Mouse (Mus musculus) forebrain, embryonic 16.5 days (tissue): ENCODE data around the gene Sh3rf1. TPM values are rescaled to one million over a fixed set of nuclear protein-coding genes. Genes with fewer than 3 reads are reported as not detected.

ENCODE experiments used
- ATAC-seq: fragments of 200-750 bp; cut with Nextera tagmentation; 2 replicates; pipeline ENCODE4 v1.8.0; 2017; ENCODE audit warnings: mild to moderate bottlenecking, moderate library complexity
- H3K27ac ChIP-seq: fragments of 300-500 bp; sonication (generic); 2 replicates; pipeline ENCODE4 v1.5.1; 2014; ENCODE audit warnings: low read length, control low read depth
- H3K27me3 ChIP-seq: fragments of 300-500 bp; sonication (generic); replicated peaks from 2 replicates; pipeline ENCODE4 v1.6.1; 2014; ENCODE audit warnings: low read length; ENCODE audit not compliant: control insufficient read depth, insufficient read depth
- H3K36me3 ChIP-seq: fragments of 300-500 bp; sonication (generic); 2 replicates; pipeline ENCODE4 v1.6.1; 2014; ENCODE audit not compliant: control insufficient read depth, insufficient read depth
- H3K4me1 ChIP-seq: fragments of 300-500 bp; sonication (generic); replicated peaks from 2 replicates; pipeline ENCODE4 v1.6.1; 2014; ENCODE audit warnings: low read length; ENCODE audit not compliant: control insufficient read depth, insufficient read depth
- H3K4me2 ChIP-seq: fragments of 300-500 bp; sonication (generic); 2 replicates; pipeline ENCODE4 v1.6.1; 2014; ENCODE audit warnings: mild to moderate bottlenecking, low read length, control low read depth
- H3K4me3 ChIP-seq: fragments of 300-500 bp; sonication (generic); replicated peaks from 2 replicates; pipeline ENCODE4 v1.5.1; 2014; ENCODE audit warnings: mild to moderate bottlenecking, low read length, control low read depth
- H3K9ac ChIP-seq: fragments of 300-500 bp; sonication (generic); replicated peaks from 2 replicates; pipeline ENCODE4 v1.6.1; 2014; ENCODE audit warnings: low read depth, low read length, control low read depth
- H3K9me3 ChIP-seq: fragments of 300-500 bp; sonication (generic); 2 replicates; pipeline ENCODE4 v1.6.1; 2016; ENCODE audit warnings: low read length; ENCODE audit not compliant: control insufficient read depth
- WGBS: fragments of 180-500 bp; shearing (Covaris S2); extraction: QIAGEN DNeasy Blood & Tissue Kit; methylation state at CpG from one replicate; pipeline ENCODE4 v1.1.7; 2014; 5-methylcytosine and 5-hydroxymethylcytosine counted together
- polyA plus RNA-seq: library from polyadenylated mRNA; unstranded; fragments of >200 nt; fragmentation: Nextera tagmentation; extraction: Ambion mirVana; gene quantifications from 2 replicates; pipeline ENCODE4 v1.2.1, GENCODE M21; 2015

The Sh3rf1 gene
- polyA plus RNA-seq, 1 experiment from 2014 or later: 30.4 TPM

DNA sequence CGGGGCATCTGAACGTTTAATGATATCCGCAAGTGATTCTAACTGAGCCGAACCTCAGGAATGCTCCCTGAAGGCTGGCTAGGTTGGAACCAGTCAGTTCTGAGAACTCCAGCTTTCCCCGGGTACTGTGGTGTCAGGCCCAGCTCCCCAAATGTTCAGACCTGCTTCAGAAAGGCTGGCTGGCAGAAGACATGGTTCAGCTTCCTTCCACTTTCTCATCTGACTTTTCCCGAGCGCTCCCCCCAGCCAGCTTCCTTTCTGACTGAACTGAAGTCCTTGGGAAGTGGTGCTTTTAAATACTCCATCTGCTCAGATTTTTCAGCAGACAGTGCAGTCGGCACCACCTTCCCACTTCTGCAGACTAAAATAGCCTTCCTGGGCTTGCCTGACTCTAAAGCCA, 6.2 kb upstream of the Sh3rf1 start:
- Histone ChIP-seq H3K4me1 (peaks cover 16% of the 10 kb centered on the region), H3K27ac (no peak overlapping the region), H3K27me3 (no peaks in the 10 kb centered on the region), H3K36me3 (no peaks in the 10 kb centered on the region), H3K4me2 (no peak overlapping the region), H3K4me3 (no peak overlapping the region), H3K9me3 (no peaks in the 10 kb centered on the region), H3K9ac (no peak overlapping the region)
- no peak for ATAC-seq
- 75% methylated on average over 8 of the region's 8 CpGs for WGBS

DNA sequence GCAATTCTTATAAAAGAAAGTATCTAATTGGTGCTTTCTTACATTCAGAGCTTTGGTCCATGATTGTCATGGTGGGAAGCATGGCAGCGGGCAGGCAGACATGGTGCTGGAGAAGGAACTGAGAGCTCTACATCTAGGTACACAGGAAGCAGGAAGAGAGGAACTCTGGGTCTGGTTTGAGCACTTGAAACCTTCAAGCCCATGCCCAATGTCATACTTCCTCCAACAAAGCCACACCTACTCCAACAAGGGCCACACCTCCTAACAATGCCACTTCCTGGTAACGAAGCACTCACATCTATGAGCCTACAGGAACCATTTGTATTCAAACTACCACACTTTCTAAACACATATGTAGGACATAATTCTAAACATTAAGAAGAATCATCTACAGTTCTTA, 5.2 kb upstream of the Sh3rf1 start:
- peaks cover 16% of the 10 kb centered on the region for H3K4me1 ChIP-seq
- WGBS: 96% methylated on average over 2 of the region's 2 CpGs
- H3K4me3 ChIP-seq: no peak overlapping the region

DNA sequence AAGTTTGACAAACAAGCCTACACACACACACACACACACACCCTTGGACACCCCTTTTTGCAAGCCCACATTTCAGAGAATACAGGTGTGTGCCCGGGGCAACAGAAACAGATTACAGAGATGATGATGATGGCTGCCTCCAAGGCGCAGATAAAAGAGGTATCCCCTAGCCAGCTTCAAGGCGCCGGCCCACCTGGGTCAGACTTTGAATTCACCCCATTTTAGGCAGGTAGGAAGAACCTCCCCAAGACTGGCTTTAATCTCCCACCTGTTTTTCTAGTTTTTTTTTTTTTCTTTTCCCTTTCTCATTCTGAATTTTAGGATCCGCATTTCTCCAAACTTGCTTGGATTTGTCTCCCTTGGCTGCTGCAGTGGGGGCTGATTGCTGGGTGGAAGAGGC, 389 bp upstream of the Sh3rf1 start:
- 32% methylated on average over 5 of the region's 5 CpGs for WGBS
- Histone ChIP-seq H3K9me3 (no peaks in the 10 kb centered on the region), H3K27ac (no peak overlapping the region; the same call in 1 of the 2 replicates)

More for the DNA sequence above, 5.2 kb upstream of the Sh3rf1 start:
- Histone ChIP-seq H3K27ac (no peak overlapping the region), H3K4me2 (no peak overlapping the region), H3K9ac (no peak overlapping the region), H3K27me3 (no peaks in the 10 kb centered on the region), H3K36me3 (no peaks in the 10 kb centered on the region), H3K9me3 (no peaks in the 10 kb centered on the region)
- ATAC-seq: no peak

DNA sequence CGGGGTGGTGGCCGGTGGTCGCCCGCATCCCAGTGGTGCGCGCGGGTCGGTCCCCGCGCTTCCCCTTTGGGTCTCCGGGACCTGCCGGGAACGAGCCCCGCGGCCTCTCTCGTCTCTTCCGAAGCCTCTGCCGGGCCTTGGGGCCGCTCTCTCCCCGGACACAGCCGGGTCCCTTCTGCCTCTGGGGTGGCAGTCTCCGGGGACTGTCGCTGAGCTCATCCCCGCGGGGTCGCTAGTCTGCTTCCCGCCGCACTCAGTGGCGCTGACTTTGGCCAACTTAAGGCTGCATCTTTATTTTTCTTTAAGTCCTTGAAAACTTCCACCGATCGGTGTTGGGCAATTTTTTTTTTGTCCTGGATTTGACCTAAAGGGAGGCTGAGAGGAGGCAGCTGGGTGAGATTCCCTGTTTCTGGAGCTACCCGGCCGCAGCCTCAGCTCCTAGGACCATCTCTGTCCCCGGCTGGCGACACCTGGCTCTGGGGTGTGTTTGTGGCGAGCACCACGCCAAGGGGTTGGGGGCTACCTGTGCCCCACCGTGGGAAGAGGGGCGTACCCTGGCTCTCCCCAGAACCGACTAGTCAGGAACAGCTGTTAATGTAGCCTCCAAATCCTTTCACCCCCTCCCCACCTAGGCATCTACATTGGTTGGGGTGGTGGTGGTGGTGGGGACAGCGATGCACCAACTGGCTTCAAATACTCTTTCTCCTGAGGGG, 864 bp downstream of the Sh3rf1 start:
- Histone ChIP-seq H3K4me2 (peak overlapping the region; percentile 86), H3K4me3 (peak overlapping the region; percentile 77), H3K9me3 (no peaks in the 10 kb centered on the region), H3K27ac (peak overlapping the region; percentile 85), H3K4me1 (peaks cover 36% of the 10 kb centered on the region), H3K27me3 (no peaks in the 10 kb centered on the region), H3K9ac (peak overlapping the region; percentile 90), H3K36me3 (no peaks in the 10 kb centered on the region)
- peak; percentile 78 for ATAC-seq
- WGBS: under 1% methylated on average over 36 of the region's 41 CpGs

More for the DNA sequence above, 389 bp upstream of the Sh3rf1 start:
- Histone ChIP-seq H3K4me2 (peak overlapping the region; percentile 86), H3K4me1 (peaks cover 25% of the 10 kb centered on the region), H3K27me3 (no peaks in the 10 kb centered on the region), H3K9ac (peak overlapping the region; percentile 90), H3K36me3 (no peaks in the 10 kb centered on the region), H3K4me3 (peak overlapping the region; percentile 77)
- ATAC-seq: no peak

DNA sequence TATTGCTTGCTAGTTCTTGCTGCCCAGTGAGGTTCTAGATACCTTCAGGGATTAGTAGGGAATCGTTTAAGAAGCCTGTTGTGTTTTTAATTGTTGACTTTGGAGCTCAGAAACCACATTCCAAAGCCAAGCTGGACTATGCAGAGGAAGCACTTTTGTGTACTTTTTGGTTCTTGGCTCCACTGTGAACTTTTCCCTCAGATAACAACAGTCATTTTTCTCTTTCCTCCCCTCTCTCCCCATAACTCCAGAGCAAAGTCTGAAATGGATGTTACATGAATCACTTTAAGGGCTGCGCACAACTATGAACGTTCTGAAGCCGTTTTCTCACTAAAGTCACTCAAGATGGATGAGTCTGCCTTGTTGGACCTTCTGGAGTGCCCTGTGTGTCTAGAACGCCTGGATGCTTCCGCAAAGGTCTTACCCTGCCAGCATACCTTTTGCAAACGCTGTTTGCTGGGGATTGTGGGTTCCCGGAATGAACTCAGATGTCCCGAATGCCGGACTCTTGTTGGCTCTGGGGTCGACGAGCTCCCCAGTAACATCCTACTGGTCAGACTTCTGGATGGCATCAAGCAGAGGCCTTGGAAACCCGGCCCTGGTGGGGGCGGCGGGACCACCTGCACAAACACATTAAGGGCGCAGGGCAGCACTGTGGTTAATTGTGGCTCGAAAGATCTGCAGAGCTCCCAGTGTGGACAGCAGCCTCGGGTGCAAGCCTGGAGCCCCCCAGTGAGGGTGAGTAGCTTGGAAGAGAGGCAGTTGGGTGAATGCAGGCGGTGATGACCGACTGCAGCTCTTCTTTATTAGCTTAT, 2.1 kb downstream of the Sh3rf1 start:
- Histone ChIP-seq H3K4me1 (peaks cover 42% of the 10 kb centered on the region), H3K27ac (peak overlapping the region; percentile 30; the same call in 1 of the 2 replicates)
- 33% methylated on average over 20 of the region's 20 CpGs for WGBS

DNA sequence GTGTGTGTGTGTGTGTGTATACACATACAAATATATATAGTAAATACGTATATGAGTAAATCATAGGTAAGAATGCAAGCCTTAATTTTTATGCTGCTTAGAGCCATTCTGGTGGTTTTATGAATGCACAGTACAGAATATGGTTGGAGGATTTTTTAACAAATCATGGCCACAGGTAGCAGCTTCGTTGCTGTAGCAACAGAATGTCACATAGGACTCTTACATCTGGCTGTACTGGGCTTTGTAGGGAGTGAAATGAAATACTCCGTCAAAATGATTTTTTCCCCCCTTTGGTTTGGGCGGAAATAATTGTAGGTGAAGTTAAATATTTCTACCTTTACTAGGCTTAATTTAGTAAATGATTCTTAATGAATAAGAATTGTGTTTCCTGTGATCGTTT, 3.0 kb downstream of the Sh3rf1 start:
- peaks cover 42% of the 10 kb centered on the region for H3K4me1 ChIP-seq
- H3K27ac ChIP-seq: no peak overlapping the region
- H3K9me3 ChIP-seq: no peaks in the 10 kb centered on the region
- no peaks in the 10 kb centered on the region for H3K36me3 ChIP-seq
- peak overlapping the region; percentile 90 for H3K9ac ChIP-seq
- H3K27me3 ChIP-seq: no peaks in the 10 kb centered on the region
- peak overlapping the region; percentile 86 for H3K4me2 ChIP-seq
- peak overlapping the region; percentile 77 for H3K4me3 ChIP-seq
- ATAC-seq: no peak
- WGBS: 52% methylated on average over 5 of the region's 5 CpGs

More for the DNA sequence above, 2.1 kb downstream of the Sh3rf1 start:
- peak overlapping the region; percentile 90 for H3K9ac ChIP-seq
- H3K4me3 ChIP-seq: peak overlapping the region; percentile 77
- no peaks in the 10 kb centered on the region for H3K36me3 ChIP-seq
- ATAC-seq: no peak
- no peaks in the 10 kb centered on the region for H3K9me3 ChIP-seq
- peak overlapping the region; percentile 86 for H3K4me2 ChIP-seq
- H3K27me3 ChIP-seq: no peaks in the 10 kb centered on the region

DNA sequence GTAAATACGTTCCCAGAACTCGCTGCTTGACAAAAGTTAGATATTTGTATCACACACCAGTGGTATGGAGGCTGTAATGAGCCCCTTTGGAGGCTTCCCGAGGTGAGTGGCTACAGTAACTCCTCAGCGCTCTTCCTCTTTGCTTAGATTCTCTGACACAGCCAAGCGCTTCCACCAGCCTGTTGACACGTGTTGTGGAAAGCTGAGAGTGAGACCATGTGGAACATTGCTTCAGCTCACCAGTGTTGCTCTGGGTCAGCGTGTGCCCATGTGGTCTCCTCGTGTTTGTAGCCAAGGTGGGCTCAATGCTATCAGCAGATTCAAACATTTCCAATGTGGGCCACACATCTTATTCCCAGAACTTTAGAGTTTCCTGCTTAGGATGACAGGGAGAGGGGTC, 5.0 kb downstream of the Sh3rf1 start:
- Histone ChIP-seq H3K4me3 (peak overlapping the region; percentile 5; the same call in 1 of the 2 replicates), H3K9me3 (no peaks in the 10 kb centered on the region), H3K27ac (no peak overlapping the region), H3K4me2 (peak overlapping the region; percentile 54), H3K9ac (no peak overlapping the region), H3K4me1 (peaks cover 47% of the 10 kb centered on the region), H3K27me3 (no peaks in the 10 kb centered on the region), H3K36me3 (no peaks in the 10 kb centered on the region)
- 72% methylated on average over 8 of the region's 8 CpGs for WGBS
- no peak for ATAC-seq

DNA sequence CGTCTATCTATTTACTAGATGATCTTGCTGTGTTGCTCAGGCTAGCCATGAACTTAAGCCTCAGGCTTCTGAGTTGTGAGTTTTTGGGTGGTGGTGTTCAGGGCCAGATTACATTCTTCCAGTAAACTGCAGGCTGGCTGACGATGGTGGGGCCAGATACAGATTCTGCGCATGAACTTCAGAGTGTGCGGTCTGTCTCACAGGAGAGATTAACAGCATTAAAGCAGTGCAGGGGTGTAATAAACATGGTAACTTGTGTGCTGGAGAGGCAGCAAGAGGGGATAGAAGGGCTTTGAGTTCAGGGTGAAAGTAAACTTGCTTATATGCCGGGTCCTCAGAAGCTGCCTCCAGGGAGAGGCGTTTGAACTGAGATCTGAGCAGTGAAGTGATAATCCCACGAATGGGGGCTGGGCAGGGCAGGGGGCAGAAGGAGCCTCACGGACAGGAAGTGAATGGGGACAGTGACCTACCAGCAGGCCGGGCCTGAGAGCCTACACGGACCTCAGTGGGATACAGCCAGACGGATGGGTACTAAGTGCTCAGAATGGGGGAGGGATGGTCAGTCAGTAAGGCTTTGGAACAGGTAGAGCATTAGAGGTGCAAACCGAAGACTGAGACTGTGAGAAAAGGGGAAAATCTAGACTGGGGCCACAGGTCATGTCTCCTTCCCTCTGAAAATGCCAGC, 6.0 kb downstream of the Sh3rf1 start:
- Histone ChIP-seq H3K4me1 (peaks cover 47% of the 10 kb centered on the region), H3K9ac (0 out of 2 replicates have a peak overlapping the region, but pooled peaks have one; percentile 6), H3K36me3 (no peaks in the 10 kb centered on the region), H3K4me3 (0 out of 2 replicates have a peak overlapping the region, but pooled peaks have one; percentile 2), H3K4me2 (peak overlapping the region; percentile 25), H3K27me3 (no peaks in the 10 kb centered on the region), H3K9me3 (no peaks in the 10 kb centered on the region), H3K27ac (no peak overlapping the region)
- no peak for ATAC-seq
- 79% methylated on average over 12 of the region's 12 CpGs for WGBS
